Mouse (Mus musculus) CH12.LX (cell line): Measurements from ENCODE around the gene Tmem245. TPM values are rescaled to one million over a fixed set of nuclear protein-coding genes. Genes with fewer than 3 reads are reported as not detected.

Experiments
- DNase-seq: peaks from one replicate; pipeline ENCODE4 v3.0.0-alpha.2; 2013; ENCODE audit errors: extremely low read depth
- H3K27ac ChIP-seq: 2 replicates; pipeline ENCODE4 v1.5.1; 2012; ENCODE audit warnings: low read depth, mild to moderate bottlenecking, control low read depth, moderate library complexity; ENCODE audit not compliant: insufficient read depth
- H3K27me3 ChIP-seq: replicated peaks from 2 replicates; pipeline ENCODE3; 2012; ENCODE audit warnings: inconsistent platforms
- H3K36me3 ChIP-seq, 2 experiments: replicated peaks in 1 of 2; 2 replicates each; pipeline versions ENCODE3 to v1.6.1; 2012; ENCODE audit warnings: inconsistent platforms in 1 of 2, low read length in 1 of 2, mild to moderate bottlenecking in 1 of 2, mixed read lengths in 1 of 2, moderate library complexity in 1 of 2; ENCODE audit not compliant: control insufficient read depth in 1 of 2, insufficient read depth in 1 of 2
- H3K4me1 ChIP-seq, 2 experiments: 2 replicates each; pipeline ENCODE4 v1.6.1; 2012; ENCODE audit warnings: inconsistent platforms in 1 of 2, moderate library complexity in 1 of 2; ENCODE audit not compliant: insufficient read depth in 2 of 2, control insufficient read depth in 1 of 2
- H3K4me2 ChIP-seq: 2 replicates; pipeline ENCODE4 v1.6.1; 2012; ENCODE audit warnings: low read depth, mild to moderate bottlenecking, control low read depth; ENCODE audit not compliant: poor library complexity, insufficient read depth, severe bottlenecking
- H3K4me3 ChIP-seq, 3 experiments: fragments of 150-350 bp in 1 of 3; sonication (generic) in 1 of 3; replicated peaks in 1 of 3; 2 replicates each; pipeline versions ENCODE3 to v1.5.1; 2011 to 2012; ENCODE audit warnings: low read depth in 2 of 3, low read length in 2 of 3, mild to moderate bottlenecking in 2 of 3, moderate library complexity in 2 of 3, control low read depth in 1 of 3, improper control_type of control experiment in 1 of 3, inconsistent platforms in 1 of 3, mixed read lengths in 1 of 3; ENCODE audit not compliant: poor library complexity in 1 of 3
- H3K79me2 ChIP-seq: replicated peaks from 2 replicates; pipeline ENCODE4 v1.6.1; 2012; ENCODE audit warnings: mild to moderate bottlenecking, moderate library complexity; ENCODE audit not compliant: control insufficient read depth, poor library complexity, insufficient read depth, severe bottlenecking; ENCODE audit errors: extremely low read depth
- H3K9ac ChIP-seq: 2 replicates; pipeline ENCODE4 v1.6.1; 2012; ENCODE audit warnings: low read depth, mild to moderate bottlenecking, control low read depth, moderate library complexity; ENCODE audit not compliant: insufficient read depth
- H3K9me3 ChIP-seq: replicated peaks from 2 replicates; pipeline ENCODE3; 2012; ENCODE audit warnings: low read length, inconsistent platforms, mixed read lengths
- BHLHE40 ChIP-seq: IDR thresholded peaks from 2 replicates; pipeline ENCODE4 v1.6.1; 2011; ENCODE audit warnings: mild to moderate bottlenecking, low read depth, low read length, improper control_type of control experiment
- CHD1 ChIP-seq: IDR thresholded peaks from 2 replicates; pipeline ENCODE4 v1.6.1; 2012; ENCODE audit warnings: low read depth, low read length, improper control_type of control experiment, inconsistent platforms
- CHD2 ChIP-seq: IDR thresholded peaks from 2 replicates; pipeline ENCODE4 v1.6.1; 2011; ENCODE audit warnings: low read length, improper control_type of control experiment
- CTCF ChIP-seq, 2 experiments: IDR thresholded peaks in 1 of 2; conservative IDR thresholded peaks in 1 of 2; 2 replicates each; pipeline ENCODE4 v1.5.1; 2011 to 2012; ENCODE audit warnings: low read depth in 2 of 2, low read length in 2 of 2, improper control_type of control experiment in 1 of 2, inconsistent platforms in 1 of 2, mild to moderate bottlenecking in 1 of 2, moderate library complexity in 1 of 2
- E2F4 ChIP-seq: IDR thresholded peaks from 2 replicates; pipeline ENCODE4 v1.6.1; 2011; ENCODE audit warnings: low read depth, low read length, improper control_type of control experiment; ENCODE audit not compliant: insufficient replicate concordance
- EP300 ChIP-seq: IDR thresholded peaks from 2 replicates; pipeline ENCODE4 v1.6.1; 2011; ENCODE audit warnings: low read length, improper control_type of control experiment
- ETS1 ChIP-seq: conservative IDR thresholded peaks from 2 replicates; pipeline ENCODE4 v1.6.1; 2012; ENCODE audit warnings: low read depth, mild to moderate bottlenecking, inconsistent platforms, low read length, improper control_type of control experiment, moderate library complexity
- JUN ChIP-seq: IDR thresholded peaks from 2 replicates; pipeline ENCODE4 v1.6.1; 2011; ENCODE audit warnings: low read depth, mild to moderate bottlenecking, low read length, improper control_type of control experiment, moderate library complexity; ENCODE audit not compliant: insufficient read depth
- MAFK ChIP-seq: IDR thresholded peaks from 2 replicates; pipeline ENCODE4 v1.6.1; 2011; ENCODE audit warnings: low read length, improper control_type of control experiment; ENCODE audit not compliant: insufficient replicate concordance
- MAZ ChIP-seq: IDR thresholded peaks from 2 replicates; pipeline ENCODE4 v1.6.1; 2012; ENCODE audit warnings: low read depth, mild to moderate bottlenecking, inconsistent platforms, low read length, improper control_type of control experiment, moderate library complexity
- NELFE ChIP-seq: IDR thresholded peaks from 2 replicates; pipeline ENCODE4 v1.6.1; 2011; ENCODE audit warnings: low read depth, low read length, improper control_type of control experiment
- PAX5 ChIP-seq: IDR thresholded peaks from 2 replicates; pipeline ENCODE4 v1.6.1; 2012; ENCODE audit warnings: low read length, inconsistent platforms, mixed read lengths
- POLR2A ChIP-seq: IDR thresholded peaks from 2 replicates; pipeline ENCODE4 v1.6.1; 2011; ENCODE audit warnings: low read depth, mild to moderate bottlenecking, improper control_type of control experiment, low read length
- RAD21 ChIP-seq: IDR thresholded peaks from 2 replicates; pipeline ENCODE4 v1.6.1; 2011; ENCODE audit warnings: low read depth, mild to moderate bottlenecking, low read length, improper control_type of control experiment, moderate library complexity
- SIN3A ChIP-seq: IDR thresholded peaks from 2 replicates; pipeline ENCODE4 v1.6.1; 2012; ENCODE audit warnings: low read length, improper control_type of control experiment, inconsistent platforms
- SMC3 ChIP-seq: IDR thresholded peaks from 2 replicates; pipeline ENCODE4 v1.6.1; 2011; ENCODE audit warnings: low read depth, low read length, improper control_type of control experiment
- TCF12 ChIP-seq: IDR thresholded peaks from 2 replicates; pipeline ENCODE4 v1.6.1; 2014; ENCODE audit warnings: low read depth, mild to moderate bottlenecking, inconsistent platforms, low read length, improper control_type of control experiment
- UBTF ChIP-seq: IDR thresholded peaks from 2 replicates; pipeline ENCODE4 v1.6.1; 2012; ENCODE audit warnings: low read depth, mild to moderate bottlenecking, inconsistent platforms, low read length, improper control_type of control experiment, moderate library complexity
- ZMIZ1 ChIP-seq: IDR thresholded peaks from 2 replicates; pipeline ENCODE4 v1.6.1; 2012; ENCODE audit warnings: low read depth, mild to moderate bottlenecking, inconsistent platforms, low read length, improper control_type of control experiment
- dilution Hi-C: fragments of 300-500 bp; cut with MboI; formaldehyde crosslinking; loops from 2 replicates; pipeline ENCODE4 v1.14.3; 2020; ENCODE audit warnings: low sequenced_read_pairs; ENCODE audit not compliant: extremely low pct_unique_long_range_greater_than_20kb, extremely low pct_ligation_motif_present
- in situ Hi-C: fragments of 300-500 bp; cut with MboI; formaldehyde crosslinking; loops from 3 replicates; pipeline ENCODE4 v1.14.3; 2019; ENCODE audit warnings: low sequenced_read_pairs, low pct_ligation_motif_present, low pct_unique_long_range_greater_than_20kb, mixed read lengths
- polyA plus RNA-seq: library from polyadenylated mRNA; unstranded; fragments of >175 nt; gene quantifications from 2 replicates; pipeline ENCODE4 v1.2.1, GENCODE M21; 2012; ENCODE audit warnings: low read depth; ENCODE audit not compliant: insufficient read length
- total RNA-seq, 2 experiments: library from RNA; depleted of rRNA; stranded (reverse); fragments of 300-350 nt in 1 of 2; fragments of >200 nt in 1 of 2; gene quantifications; 2 replicates each; pipeline ENCODE4 v1.2.3; 2012 to 2014

The Tmem245 gene
- total and polyA plus RNA-seq, 3 experiments: 4.4 to 9.0 (median 5.6) TPM

DNA sequence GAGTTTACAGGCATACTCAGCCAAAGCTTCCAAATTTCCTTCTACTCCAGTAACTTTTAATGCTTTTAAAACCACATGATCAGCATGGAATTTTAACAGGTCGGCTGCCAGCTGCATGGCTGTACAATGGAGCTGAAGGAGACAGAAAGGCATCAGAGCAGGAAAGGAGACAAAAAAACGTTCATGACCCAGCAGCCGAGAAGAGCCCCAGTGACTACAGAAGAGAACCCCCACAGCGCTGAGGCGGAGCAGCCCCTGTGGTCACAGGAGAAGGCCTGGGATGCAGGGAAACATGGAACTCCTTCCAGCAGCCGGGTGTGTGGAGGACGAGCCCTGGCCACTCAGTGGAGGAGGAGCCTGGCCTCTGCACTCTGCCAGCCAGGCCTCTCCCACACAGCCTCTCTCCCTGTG, 117.7 kb downstream of the Tmem245 start:
- in situ Hi-C loops: no loop called here
- Histone ChIP-seq H3K27ac (no peak overlapping the region), H3K4me1 (no peaks in the 10 kb centered on the region), H3K36me3 (peaks cover 0 to 25% of the 10 kb centered on the region in 2 experiments), H3K9ac (no peak overlapping the region), H3K79me2 (no peaks in the 10 kb centered on the region), H3K27me3 (no peaks in the 10 kb centered on the region), H3K4me3 (no peak overlapping the region), H3K4me2 (no peak overlapping the region), H3K9me3 (no peaks in the 10 kb centered on the region)
- TF ChIP-seq SIN3A (no peak), BHLHE40 (no peak), MAZ (no peak), E2F4 (no peak), NELFE (no peak), TCF12 (no peak), CTCF (conservative IDR thresholded peaks at IDR 0.05 in 1 of 2, IDR thresholded peaks at IDR 0.05 in 1 of 2; ENCODE audit: low read depth in 2 of 2, low read length in 2 of 2) (no peak), CHD1 (no peak), EP300 (no peak), ETS1 (no peak), UBTF (no peak), CHD2 (no peak)
- DNase-seq: no peak
- dilution Hi-C loops: no loop called here

DNA sequence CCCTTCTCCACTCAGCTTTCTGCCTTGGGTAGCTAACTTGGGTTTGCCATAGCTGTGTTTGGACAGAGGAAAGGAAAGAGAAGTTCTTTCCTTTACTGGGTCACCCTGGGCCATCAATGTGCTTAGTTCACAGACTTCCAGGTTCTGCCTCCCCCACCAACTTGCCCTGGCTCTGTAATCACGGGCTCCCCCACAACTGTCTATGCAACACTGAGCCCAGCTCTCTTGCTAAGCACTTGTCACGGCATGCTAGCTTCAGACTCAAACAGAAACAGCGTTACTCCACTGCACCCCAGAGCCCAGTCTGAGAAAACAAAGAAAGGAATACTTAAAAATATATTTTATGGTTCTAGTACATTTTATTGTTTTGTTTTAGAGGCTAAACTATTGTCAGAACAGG, 118.3 kb downstream of the Tmem245 start:
- TF ChIP-seq CHD2: no peak
- TF ChIP-seq POLR2A: no peak
- no peak for TF ChIP-seq MAFK
- dilution Hi-C loops (no loop called here), in situ Hi-C loops (no loop called here)
- Histone ChIP-seq H3K36me3 (peaks cover 0 to 27% of the 10 kb centered on the region in 2 experiments), H3K27ac (no peak overlapping the region), H3K9me3 (no peaks in the 10 kb centered on the region), H3K27me3 (no peaks in the 10 kb centered on the region), H3K9ac (no peak overlapping the region), H3K79me2 (no peaks in the 10 kb centered on the region), H3K4me3 (no peak overlapping the region), H3K4me2 (no peak overlapping the region), H3K4me1 (no peaks in the 10 kb centered on the region)
- no peak for DNase-seq

GRCm38 (mm10) chr4:56824231-56824630, 123.0 kb downstream of the Tmem245 start:
- Histone ChIP-seq H3K4me2 (no peak overlapping the region), H3K9me3 (no peaks in the 10 kb centered on the region), H3K4me3 (no peak overlapping the region), H3K36me3 (peaks cover 0 to 13% of the 10 kb centered on the region in 2 experiments), H3K27me3 (no peaks in the 10 kb centered on the region), H3K79me2 (no peaks in the 10 kb centered on the region), H3K27ac (no peak overlapping the region), H3K9ac (no peak overlapping the region), H3K4me1 (no peaks in the 10 kb centered on the region)
- TF ChIP-seq POLR2A (no peak), ZMIZ1 (no peak), TCF12 (no peak), SMC3 (no peak), JUN (no peak), RAD21 (no peak), PAX5 (no peak)
- no peak for DNase-seq
- in situ Hi-C loops (no loop called here), dilution Hi-C loops (no loop called here)
